Mouse (Mus musculus) G1E (cell line): ENCODE data around the gene Setd5.

Source experiments
- CTCF ChIP-seq: IDR thresholded peaks from 2 replicates; pipeline ENCODE4 v1.5.1; 2012; ENCODE audit warnings: low read depth, low read length, inconsistent platforms, mixed read lengths
- GATA2 ChIP-seq: IDR thresholded peaks from 2 replicates; pipeline ENCODE4 v1.6.1; 2012; ENCODE audit warnings: low read depth, low read length, inconsistent platforms, borderline replicate concordance
- POLR2AphosphoS5 ChIP-seq: IDR thresholded peaks from 2 replicates; pipeline ENCODE4 v1.6.1; 2012; ENCODE audit warnings: low read depth, low read length, inconsistent platforms; ENCODE audit not compliant: insufficient replicate concordance
- TAL1 ChIP-seq: conservative IDR thresholded peaks from 2 replicates; pipeline ENCODE4 v1.6.1; 2012; ENCODE audit warnings: low read depth, low read length, inconsistent platforms, mixed read lengths

GRCm38 (mm10) chr6:113179195-113179733 lies 102.1 kb downstream of the Setd5 start:
- TF ChIP-seq CTCF (no peak), TAL1 (no peak), POLR2AphosphoS5 (no peak), GATA2 (no peak)
